Mouse (Mus musculus): Measurements from ENCODE around the gene Tmem218. TPM values are rescaled to one million over a fixed set of nuclear protein-coding genes. Genes with fewer than 3 reads are reported as not detected.

The Tmem218 gene
- polyA plus RNA-seq, 1 experiment from 2014 or later: 9.0 TPM

- 75% methylated on average over 4 of the region's 4 CpGs for WGBS
- Histone ChIP-seq H3K9ac (no peak overlapping the region), H3K9me3 (no peaks in the 10 kb centered on the region), H3K36me3 (replicated peaks) (no peaks in the 10 kb centered on the region), H3K27ac (no peak overlapping the region), H3K4me3 (no peak overlapping the region), H3K4me1 (no peaks in the 10 kb centered on the region), H3K27me3 (replicated peaks) (no peaks in the 10 kb centered on the region), H3K4me2 (no peak overlapping the region)
- ATAC-seq (replicated peaks): no peak
Measured at GRCm38 (mm10) chr9:37197067-37197466, 11.0 kb upstream of the Tmem218 start.

DNA sequence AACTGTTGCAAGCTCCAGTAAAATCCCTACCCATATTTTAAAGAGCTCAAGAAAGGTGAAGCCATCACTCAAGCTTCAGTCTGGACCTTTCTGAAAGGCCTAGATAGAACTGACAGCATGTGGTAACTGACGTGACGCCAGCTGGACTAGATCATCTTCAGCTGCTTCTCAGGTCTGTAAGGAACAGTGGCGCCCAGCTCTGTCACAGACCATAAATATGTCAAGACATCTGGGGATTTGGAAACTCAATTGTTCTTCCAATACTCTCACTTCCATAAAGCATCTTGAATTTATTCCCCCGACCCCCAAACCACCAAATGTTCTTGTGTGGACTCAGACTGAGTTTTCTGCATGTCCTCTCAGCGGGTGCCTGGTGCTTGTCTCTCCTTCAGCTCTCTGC, 7.6 kb upstream of the Tmem218 start:
- 0 out of 2 replicates have a peak, but pooled peaks cover 4% of the 10 kb centered on the region for H3K4me1 ChIP-seq
- 85% methylated on average over 5 of the region's 5 CpGs for WGBS
- no peaks in the 10 kb centered on the region for H3K27me3 ChIP-seq (replicated peaks)
- ATAC-seq (replicated peaks): no peak
- no peaks in the 10 kb centered on the region for H3K9me3 ChIP-seq
- no peaks in the 10 kb centered on the region for H3K36me3 ChIP-seq (replicated peaks)
- H3K4me2 ChIP-seq: no peak overlapping the region
- H3K27ac ChIP-seq: no peak overlapping the region
- H3K9ac ChIP-seq: no peak overlapping the region
- H3K4me3 ChIP-seq: no peak overlapping the region

DNA sequence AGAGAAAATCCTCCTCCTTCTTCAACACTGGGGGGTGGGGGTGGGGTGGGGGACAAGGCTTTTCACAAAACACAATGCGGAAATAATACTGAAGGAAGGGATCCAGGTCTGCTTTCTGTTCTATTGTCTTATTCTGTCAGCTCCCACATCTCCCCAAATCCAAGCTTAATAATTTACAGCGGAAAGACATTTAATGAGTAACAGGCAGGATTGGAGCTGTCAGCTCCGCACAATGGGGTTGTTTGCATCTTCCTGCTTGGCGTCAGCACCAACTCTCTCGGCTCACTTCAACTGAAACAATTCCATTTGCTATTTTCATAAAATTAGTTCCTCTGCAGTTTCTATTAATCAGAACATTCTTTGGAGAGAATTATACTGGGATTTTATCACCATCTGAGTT, 4.1 kb upstream of the Tmem218 start:
- H3K4me1 ChIP-seq: peaks cover 16% of the 10 kb centered on the region
- H3K9me3 ChIP-seq: no peaks in the 10 kb centered on the region
- WGBS: 29% methylated on average over 5 of the region's 5 CpGs
- no peaks in the 10 kb centered on the region for H3K36me3 ChIP-seq (replicated peaks)
- no peak overlapping the region for H3K4me3 ChIP-seq
- no peak overlapping the region for H3K9ac ChIP-seq
- peak overlapping the region; percentile 25; the same call in 1 of the 2 replicates for H3K27ac ChIP-seq
- no peak for ATAC-seq (replicated peaks)
- H3K4me2 ChIP-seq: no peak overlapping the region
- no peaks in the 10 kb centered on the region for H3K27me3 ChIP-seq (replicated peaks)

- H3K36me3 ChIP-seq (replicated peaks): no peaks in the 10 kb centered on the region
- H3K27me3 ChIP-seq (replicated peaks): no peaks in the 10 kb centered on the region
- peaks cover 8% of the 10 kb centered on the region for H3K4me1 ChIP-seq
- no peak overlapping the region for H3K4me3 ChIP-seq
- H3K9me3 ChIP-seq: no peaks in the 10 kb centered on the region
- no peak overlapping the region for H3K9ac ChIP-seq
- ATAC-seq (replicated peaks): no peak
- H3K4me2 ChIP-seq: no peak overlapping the region
- 88% methylated on average over 13 of the region's 13 CpGs for WGBS
- no peak overlapping the region for H3K27ac ChIP-seq
Measured at GRCm38 (mm10) chr9:37213060-37213738, 5.2 kb downstream of the Tmem218 start.

- H3K4me3 ChIP-seq: no peak overlapping the region
- H3K27ac ChIP-seq: no peak overlapping the region
- no peaks in the 10 kb centered on the region for H3K27me3 ChIP-seq (replicated peaks)
- 91% methylated on average over 9 of the region's 9 CpGs for WGBS
- no peaks in the 10 kb centered on the region for H3K9me3 ChIP-seq
- no peak overlapping the region for H3K4me2 ChIP-seq
- no peak for ATAC-seq (replicated peaks)
- H3K36me3 ChIP-seq (replicated peaks): no peaks in the 10 kb centered on the region
- no peaks in the 10 kb centered on the region for H3K4me1 ChIP-seq
- H3K9ac ChIP-seq: no peak overlapping the region
Measured at GRCm38 (mm10) chr9:37214327-37215060, 6.5 kb downstream of the Tmem218 start.

DNA sequence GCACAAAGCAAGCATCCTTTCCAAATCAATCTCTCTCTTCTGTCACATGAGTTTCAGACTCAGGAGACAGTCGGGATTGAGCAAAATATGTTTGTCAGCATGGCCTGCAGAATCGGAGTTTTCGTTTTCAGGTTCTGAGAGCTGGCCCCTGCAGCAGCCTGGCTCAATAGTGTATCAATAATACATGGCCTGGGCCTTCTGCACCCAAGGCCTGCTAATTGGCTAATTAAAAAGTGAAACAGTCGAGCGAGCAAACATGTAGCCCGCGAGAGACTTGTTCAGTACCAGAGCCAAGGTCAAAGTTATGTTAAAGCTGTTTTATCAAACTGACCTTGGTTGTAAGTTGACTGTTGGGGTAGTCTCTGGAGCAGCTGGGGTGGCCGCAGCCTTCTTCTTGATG, 12.7 kb downstream of the Tmem218 start:
- Histone ChIP-seq H3K4me1 (no peaks in the 10 kb centered on the region), H3K9ac (no peak overlapping the region), H3K36me3 (replicated peaks) (no peaks in the 10 kb centered on the region), H3K4me2 (no peak overlapping the region), H3K27ac (no peak overlapping the region), H3K27me3 (replicated peaks) (no peaks in the 10 kb centered on the region), H3K9me3 (no peaks in the 10 kb centered on the region), H3K4me3 (no peak overlapping the region)
- ATAC-seq (replicated peaks): 0 out of 2 replicates have a peak, but pooled peaks have one; percentile 51
- WGBS: 62% methylated on average over 8 of the region's 8 CpGs

DNA sequence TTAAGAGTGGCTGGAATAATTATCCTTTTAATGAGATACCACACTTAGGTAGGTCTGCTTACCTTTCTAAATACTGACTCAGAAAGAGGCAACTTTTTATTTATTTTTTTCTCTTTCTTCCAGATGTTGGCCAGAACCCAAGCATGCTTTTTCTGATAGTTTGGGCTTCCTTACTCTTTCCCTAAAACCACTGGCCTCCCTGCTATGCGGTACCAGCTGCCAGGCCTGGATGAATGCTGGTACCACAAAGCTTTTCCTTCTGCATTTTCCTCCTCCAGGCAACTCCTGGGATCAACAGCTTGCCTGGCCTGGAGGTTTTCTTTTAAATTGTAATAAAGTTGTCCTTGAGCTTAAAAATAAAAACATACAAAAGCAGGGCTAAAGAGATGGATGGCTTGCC, 17.6 kb downstream of the Tmem218 start:
- H3K9me3 ChIP-seq: no peaks in the 10 kb centered on the region
- H3K27me3 ChIP-seq (replicated peaks): no peaks in the 10 kb centered on the region
- no peak overlapping the region for H3K4me3 ChIP-seq
- 89% methylated on average over 1 of the region's 1 CpGs for WGBS
- no peak for ATAC-seq (replicated peaks)
- H3K36me3 ChIP-seq (replicated peaks): no peaks in the 10 kb centered on the region
- no peak overlapping the region for H3K27ac ChIP-seq
- H3K4me1 ChIP-seq: peaks cover 8% of the 10 kb centered on the region; the same call in 1 of the 2 replicates
- no peak overlapping the region for H3K4me2 ChIP-seq
- H3K9ac ChIP-seq: no peak overlapping the region

GRCm38 (mm10) chr9:37229880-37230325, 21.9 kb downstream of the Tmem218 start:
- Histone ChIP-seq H3K9ac (no peak overlapping the region), H3K27me3 (replicated peaks) (no peaks in the 10 kb centered on the region), H3K4me2 (no peak overlapping the region), H3K27ac (no peak overlapping the region), H3K4me3 (no peak overlapping the region), H3K4me1 (peaks cover 8% of the 10 kb centered on the region; the same call in 1 of the 2 replicates), H3K9me3 (no peaks in the 10 kb centered on the region), H3K36me3 (replicated peaks) (no peaks in the 10 kb centered on the region)
- peak; percentile 92 for ATAC-seq (replicated peaks)
- 0% methylated on average over 1 of the region's 1 CpGs for WGBS

GRCm38 (mm10) chr9:37230486-37231195, 22.6 kb downstream of the Tmem218 start:
- Histone ChIP-seq H3K27ac (no peak overlapping the region), H3K27me3 (replicated peaks) (no peaks in the 10 kb centered on the region), H3K36me3 (replicated peaks) (no peaks in the 10 kb centered on the region), H3K4me3 (no peak overlapping the region), H3K4me2 (no peak overlapping the region), H3K9me3 (no peaks in the 10 kb centered on the region), H3K4me1 (peaks cover 8% of the 10 kb centered on the region; the same call in 1 of the 2 replicates), H3K9ac (no peak overlapping the region)
- 91% methylated on average over 9 of the region's 9 CpGs for WGBS
- peak; percentile 5; the same call in 1 of the 2 replicates for ATAC-seq (replicated peaks)

DNA sequence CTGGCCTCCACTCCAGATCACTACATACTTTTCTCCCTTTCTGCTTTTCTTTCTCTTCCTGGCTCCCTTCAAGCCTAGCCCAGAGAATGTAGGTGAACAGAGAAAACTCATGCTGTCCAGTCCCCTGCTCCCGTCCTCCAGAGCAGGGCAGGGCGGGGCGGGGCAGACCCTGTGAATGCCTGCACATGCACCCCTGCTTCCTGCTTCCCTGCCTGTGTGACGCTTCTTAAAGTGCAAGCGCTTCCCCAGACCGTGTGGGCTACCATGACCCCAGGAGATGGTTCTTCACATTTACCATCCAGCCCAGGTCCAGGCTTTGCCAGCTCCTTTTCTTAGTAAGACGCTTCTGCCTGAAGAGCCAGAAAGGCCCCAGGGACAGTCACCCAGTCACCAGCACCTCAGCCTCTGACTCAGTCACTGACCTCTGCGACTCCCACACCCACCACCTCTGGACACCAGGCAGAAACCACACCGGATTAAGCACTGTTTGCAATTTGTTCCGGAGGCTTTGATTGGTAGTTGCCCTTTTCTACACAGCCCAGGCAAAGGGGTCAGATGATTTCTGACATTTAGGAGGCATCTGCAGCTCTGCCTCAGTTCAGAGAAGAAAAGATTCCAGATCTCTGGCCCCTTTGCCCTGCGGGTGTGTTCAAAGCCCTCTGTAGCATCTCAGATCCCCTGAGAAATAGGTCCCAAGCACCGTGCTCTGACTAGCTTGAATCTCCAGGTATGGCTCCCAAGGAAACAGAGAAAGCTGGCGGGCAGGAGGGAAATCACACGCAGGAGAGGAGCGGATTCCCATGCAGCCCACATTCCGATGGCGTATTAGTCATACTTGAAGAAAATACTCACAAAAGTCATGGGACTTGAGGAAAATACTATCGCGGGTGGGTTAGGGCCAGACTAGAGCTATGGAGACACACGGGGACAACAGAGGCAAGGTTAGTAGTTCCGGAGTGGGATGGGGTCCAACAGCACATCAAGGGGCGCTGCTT, 24.5 kb downstream of the Tmem218 start:
- WGBS: 52% methylated on average over 22 of the region's 22 CpGs
- Histone ChIP-seq H3K9ac (no peak overlapping the region), H3K36me3 (replicated peaks) (no peaks in the 10 kb centered on the region), H3K27me3 (replicated peaks) (no peaks in the 10 kb centered on the region), H3K9me3 (no peaks in the 10 kb centered on the region), H3K4me1 (peaks cover 8% of the 10 kb centered on the region; the same call in 1 of the 2 replicates), H3K4me2 (no peak overlapping the region), H3K27ac (no peak overlapping the region), H3K4me3 (no peak overlapping the region)
- no peak for ATAC-seq (replicated peaks)

- no peak overlapping the region for H3K4me3 ChIP-seq
Measured at GRCm38 (mm10) chr9:37235951-37236737, 28.1 kb downstream of the Tmem218 start.

More at GRCm38 (mm10) chr9:37235951-37236737, 28.1 kb downstream of the Tmem218 start:
- Histone ChIP-seq H3K9me3 (no peaks in the 10 kb centered on the region), H3K9ac (no peak overlapping the region), H3K36me3 (replicated peaks) (no peaks in the 10 kb centered on the region), H3K4me1 (no peaks in the 10 kb centered on the region), H3K4me2 (no peak overlapping the region), H3K27ac (no peak overlapping the region), H3K27me3 (replicated peaks) (no peaks in the 10 kb centered on the region)
- no peak for ATAC-seq (replicated peaks)
- 66% methylated on average over 4 of the region's 4 CpGs for WGBS

All from midbrain, embryonic 15.5 days (tissue).